Mouse (Mus musculus): Measurements from ENCODE around the gene Cacna1g.

The Cacna1g gene

GRCm38 (mm10) chr11:94473707-94474543, at the start of gene Cacna1g:
Gene Cacna1g (minus strand): TSS chr11:94474198.
- DNase-seq, result peak; percentile 81

GRCm38 (mm10) chr11:94521219-94521843, 47.3 kb upstream of the Cacna1g start, which contains the start of gene Mycbpap:
Gene Mycbpap (minus strand): TSS chr11:94521742.
- DNase-seq, result peak; percentile 28

GRCm38 (mm10) chr11:94513452-94513851, 39.5 kb upstream of the Cacna1g start:
- no peak for DNase-seq

GRCm38 (mm10) chr11:94508976-94509375, 35.0 kb upstream of the Cacna1g start:
- no peak for DNase-seq

GRCm38 (mm10) chr11:94501482-94501881, 27.5 kb upstream of the Cacna1g start:
- DNase-seq, result no peak

GRCm38 (mm10) chr11:94500362-94500761, 26.4 kb upstream of the Cacna1g start:
- no peak for DNase-seq

GRCm38 (mm10) chr11:94499661-94500152, 25.7 kb upstream of the Cacna1g start, which contains the start of gene Epn3:
Gene Epn3 (minus strand): TSS chr11:94499974.
- DNase-seq, result no peak

GRCm38 (mm10) chr11:94499035-94499434, 25.0 kb upstream of the Cacna1g start:
- DNase-seq, result peak; percentile 58

- DNase-seq, result peak; percentile 52
Measured at GRCm38 (mm10) chr11:94498093-94498996, 24.3 kb upstream of the Cacna1g start.

GRCm38 (mm10) chr11:94495415-94495814, 21.4 kb upstream of the Cacna1g start:
- no peak for DNase-seq

GRCm38 (mm10) chr11:94491749-94492099, 17.7 kb upstream of the Cacna1g start:
- DNase-seq, result no peak

- DNase-seq, result no peak
Measured at GRCm38 (mm10) chr11:94491035-94491748, 17.2 kb upstream of the Cacna1g start.

- DNase-seq, result no peak
Measured at GRCm38 (mm10) chr11:94489745-94490144, 15.7 kb upstream of the Cacna1g start.

- no peak for DNase-seq
Measured at GRCm38 (mm10) chr11:94488767-94489533, 15.0 kb upstream of the Cacna1g start.

- DNase-seq, result peak; percentile 82
Measured at GRCm38 (mm10) chr11:94486001-94486400, 12.0 kb upstream of the Cacna1g start, which contains the start of gene Spata20. Gene Spata20 (minus strand): TSS chr11:94486179.

GRCm38 (mm10) chr11:94485223-94485622, 11.2 kb upstream of the Cacna1g start:
- no peak for DNase-seq

GRCm38 (mm10) chr11:94484636-94485035, 10.6 kb upstream of the Cacna1g start:
- no peak for DNase-seq

- DNase-seq, result no peak
Measured at GRCm38 (mm10) chr11:94483921-94484320, 9.9 kb upstream of the Cacna1g start.

- no peak for DNase-seq
Measured at GRCm38 (mm10) chr11:94483436-94483835, 9.4 kb upstream of the Cacna1g start.

- DNase-seq, result no peak
Measured at GRCm38 (mm10) chr11:94482738-94483137, 8.7 kb upstream of the Cacna1g start.

- no peak for DNase-seq
Measured at GRCm38 (mm10) chr11:94481963-94482362, 8.0 kb upstream of the Cacna1g start.

Measured in layer of hippocampus, adult 9-11 months (tissue).